Mouse (Mus musculus) C2C12 (cell line): ENCODE measurements around the gene Magi1. TPM values are rescaled to one million over a fixed set of nuclear protein-coding genes. Genes with fewer than 3 reads are reported as not detected.

ENCODE experiments used
- H3K27me3 ChIP-seq: one replicate; pipeline ENCODE4 v1.6.1; 2011; ENCODE audit not compliant: control insufficient read depth, insufficient read depth, insufficient read length
- H3K36me3 ChIP-seq: one replicate; pipeline ENCODE4 v1.6.1; 2011; ENCODE audit not compliant: control insufficient read depth, insufficient read depth
- H3K4me3 ChIP-seq: one replicate; pipeline ENCODE4 v1.5.1; 2011; ENCODE audit warnings: mild to moderate bottlenecking, control low read depth; ENCODE audit not compliant: poor library complexity, insufficient read depth, severe bottlenecking
- H3K79me2 ChIP-seq: one replicate; pipeline ENCODE4 v1.6.1; 2011; ENCODE audit not compliant: control insufficient read depth, insufficient read depth
- H3K79me3 ChIP-seq: one replicate; pipeline ENCODE4 v1.6.1; 2011; ENCODE audit warnings: low read depth, control low read depth
- H3ac ChIP-seq: one replicate; pipeline ENCODE3; 2011; ENCODE audit warnings: low read depth; ENCODE audit not compliant: control insufficient read depth, insufficient read length
- CEBPB ChIP-seq: IDR thresholded peaks from one replicate; pipeline ENCODE4 v1.6.1; 2011; ENCODE audit warnings: low read depth, mild to moderate bottlenecking, control low read depth, moderate library complexity
- CTCF ChIP-seq: IDR thresholded peaks from one replicate; pipeline ENCODE4 v1.5.1; 2011; ENCODE audit not compliant: control insufficient read depth, insufficient read depth, insufficient read length
- FOSL1 ChIP-seq: IDR thresholded peaks from one replicate; pipeline ENCODE4 v1.8.0; 2011; ENCODE audit warnings: mild to moderate bottlenecking, low read length; ENCODE audit not compliant: poor library complexity, insufficient read depth, severe bottlenecking
- MAX ChIP-seq: IDR thresholded peaks from one replicate; pipeline ENCODE4 v1.6.1; 2011; ENCODE audit warnings: mild to moderate bottlenecking, control low read depth
- MYOD1 ChIP-seq: IDR thresholded peaks from one replicate; pipeline ENCODE4 v1.6.1; 2011; ENCODE audit warnings: low read depth; ENCODE audit not compliant: control insufficient read depth, insufficient read length
- MYOG ChIP-seq: IDR thresholded peaks from one replicate; pipeline ENCODE4 v1.6.1; 2011; ENCODE audit not compliant: control insufficient read depth, insufficient read length; ENCODE audit errors: extremely low read depth
- USF1 ChIP-seq: IDR thresholded peaks from one replicate; pipeline ENCODE4 v1.6.1; 2011; ENCODE audit warnings: low read depth, mild to moderate bottlenecking, control low read depth, moderate library complexity
- polyA plus RNA-seq: library from polyadenylated mRNA; unstranded; fragments of >200 nt; fragmentation: generic; extraction: Trizol; gene quantifications from one replicate; pipeline ENCODE4 v1.2.1, GENCODE M21; 2012; ENCODE audit warnings: missing spikeins

Magi1 gene
- polyA plus RNA-seq, 1 experiment: 3.8 TPM

GRCm38 (mm10) chr6:94122566-94123150 is 161.1 kb downstream of the Magi1 start:
- Histone ChIP-seq H3ac (no peak overlapping the region), H3K36me3 (no peaks in the 10 kb centered on the region), H3K79me3 (peaks cover 4% of the 10 kb centered on the region), H3K27me3 (no peaks in the 10 kb centered on the region), H3K4me3 (no peak overlapping the region), H3K79me2 (peaks cover under 1% of the 10 kb centered on the region)
- TF ChIP-seq USF1 (no peak), CTCF (no peak), FOSL1 (no peak), MAX (no peak), CEBPB (no peak), MYOD1 (no peak), MYOG (no peak)

GRCm38 (mm10) chr6:94121488-94121887 is 162.2 kb downstream of the Magi1 start:
- no peaks in the 10 kb centered on the region for H3K36me3 ChIP-seq
- H3K27me3 ChIP-seq: no peaks in the 10 kb centered on the region
- TF ChIP-seq CTCF: no peak
- TF ChIP-seq CEBPB: no peak
- TF ChIP-seq USF1: no peak
- TF ChIP-seq MYOD1: no peak
- TF ChIP-seq MAX: no peak
- no peak for TF ChIP-seq MYOG
- no peak for TF ChIP-seq FOSL1
- H3K79me2 ChIP-seq: no peaks in the 10 kb centered on the region
- H3K79me3 ChIP-seq: peaks cover 3% of the 10 kb centered on the region
- H3ac ChIP-seq: no peak overlapping the region
- no peak overlapping the region for H3K4me3 ChIP-seq

GRCm38 (mm10) chr6:94116434-94117432 is 167.0 kb downstream of the Magi1 start:
- no peak overlapping the region for H3K4me3 ChIP-seq
- H3K27me3 ChIP-seq: no peaks in the 10 kb centered on the region
- peaks cover 16% of the 10 kb centered on the region for H3K79me2 ChIP-seq
- TF ChIP-seq CEBPB (no peak), MYOG (no peak), CTCF (no peak), MAX (no peak), MYOD1 (no peak), FOSL1 (no peak), USF1 (no peak)
- H3K79me3 ChIP-seq: peaks cover 11% of the 10 kb centered on the region
- H3K36me3 ChIP-seq: no peaks in the 10 kb centered on the region
- H3ac ChIP-seq: no peak overlapping the region

- Histone ChIP-seq H3K27me3 (no peaks in the 10 kb centered on the region), H3K36me3 (no peaks in the 10 kb centered on the region), H3K79me2 (peaks cover 16% of the 10 kb centered on the region), H3K79me3 (peaks cover 11% of the 10 kb centered on the region), H3K4me3 (no peak overlapping the region), H3ac (no peak overlapping the region)
- TF ChIP-seq MAX (no peak), CEBPB (no peak), FOSL1 (no peak), USF1 (no peak)
Observed at GRCm38 (mm10) chr6:94111833-94112232, 171.9 kb downstream of the Magi1 start.

DNA sequence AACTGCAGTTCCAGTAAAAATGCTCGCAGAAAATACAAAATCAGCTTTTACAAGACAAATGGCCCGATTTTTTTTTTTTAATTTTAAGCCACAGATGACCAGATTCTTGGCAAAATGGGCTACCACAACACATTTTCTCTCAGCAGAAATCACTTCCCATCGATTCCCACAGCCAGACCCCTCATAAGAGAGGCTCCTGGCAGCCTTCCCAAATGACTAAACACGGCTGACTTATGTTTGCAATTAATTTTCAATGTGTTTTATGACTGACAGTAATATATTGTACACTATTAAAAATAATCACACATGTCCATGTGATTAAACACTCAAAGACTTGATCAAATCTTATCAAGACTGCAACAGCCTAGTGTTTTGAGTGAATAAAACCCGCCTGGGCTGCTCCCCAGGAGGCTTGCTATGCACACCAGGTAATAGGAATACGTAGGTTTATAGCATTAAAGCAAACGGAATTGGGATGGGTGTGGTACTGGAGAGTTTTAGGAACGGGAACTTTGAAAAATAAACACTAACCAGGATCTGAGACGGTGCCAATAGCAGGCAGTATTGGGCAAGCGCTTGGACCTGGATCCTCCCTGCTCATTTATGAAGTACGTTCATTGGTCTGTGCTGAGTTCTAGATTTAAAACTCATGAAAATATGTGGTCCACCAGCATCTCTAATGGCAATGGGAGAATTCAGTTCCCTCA is 176.2 kb downstream of the Magi1 start:
- Histone ChIP-seq H3K4me3 (no peak overlapping the region), H3K36me3 (no peaks in the 10 kb centered on the region), H3K27me3 (no peaks in the 10 kb centered on the region), H3K79me3 (peaks cover 2% of the 10 kb centered on the region), H3ac (no peak overlapping the region), H3K79me2 (peaks cover 30% of the 10 kb centered on the region)
- TF ChIP-seq MYOD1 (no peak), CEBPB (peak; percentile 61)
